Mouse (Mus musculus) forebrain, embryonic 14.5 days (tissue): Measurements from ENCODE around the gene Naa25. TPM values are rescaled to one million over a fixed set of nuclear protein-coding genes. Genes with fewer than 3 reads are reported as not detected.
"Not testable (repeated sequence)": the region's sequence is repeated elsewhere in the genome, so short reads cannot be mapped to it uniquely, and the experiment has no call there.

ENCODE experiments used
- ATAC-seq: fragments of 200-750 bp; cut with Nextera tagmentation; 2 replicates; pipeline ENCODE4 v1.8.0; 2017; ENCODE audit warnings: mild to moderate bottlenecking, moderate library complexity
- DNase-seq: peaks from one replicate; pipeline ENCODE4 v3.0.0-alpha.2; 2015; ENCODE audit warnings: low spot score
- H3K27ac ChIP-seq: fragments of 300-500 bp; sonication (generic); 2 replicates; pipeline ENCODE4 v1.5.1; 2014; ENCODE audit warnings: low read depth, mild to moderate bottlenecking, control low read depth, low read length, moderate library complexity
- H3K27me3 ChIP-seq: fragments of 300-500 bp; sonication (generic); replicated peaks from 2 replicates; pipeline ENCODE4 v1.6.1; 2014; ENCODE audit warnings: low read length, control low read depth, mixed read lengths; ENCODE audit not compliant: control insufficient read depth, insufficient read depth
- H3K36me3 ChIP-seq: fragments of 300-500 bp; sonication (generic); 2 replicates; pipeline ENCODE4 v1.6.1; 2014; ENCODE audit warnings: low read length, control low read depth; ENCODE audit not compliant: control insufficient read depth, insufficient read depth
- H3K4me1 ChIP-seq: fragments of 300-500 bp; sonication (generic); 2 replicates; pipeline ENCODE4 v1.6.1; 2014; ENCODE audit warnings: antibody characterized with exemption, low read length, control low read depth; ENCODE audit not compliant: control insufficient read depth, insufficient read depth
- H3K4me2 ChIP-seq: fragments of 300-500 bp; sonication (generic); 2 replicates; pipeline ENCODE4 v1.6.1; 2014; ENCODE audit warnings: mild to moderate bottlenecking, control low read depth, low read length
- H3K4me3 ChIP-seq: fragments of 300-500 bp; sonication (generic); 2 replicates; pipeline ENCODE4 v1.5.1; 2014; ENCODE audit warnings: low read depth, low read length, control low read depth
- H3K9ac ChIP-seq: fragments of 300-500 bp; sonication (generic); 2 replicates; pipeline ENCODE4 v1.6.1; 2014; ENCODE audit warnings: mild to moderate bottlenecking, low read length, control low read depth, moderate library complexity
- H3K9me3 ChIP-seq: fragments of 300-500 bp; sonication (generic); replicated peaks from 2 replicates; pipeline ENCODE4 v1.6.1; 2016; ENCODE audit warnings: low read length, control low read depth, mixed read lengths; ENCODE audit not compliant: control insufficient read depth
- WGBS: fragments of 180-500 bp; shearing (Covaris S2); extraction: QIAGEN DNeasy Blood & Tissue Kit; methylation state at CpG from one replicate; pipeline ENCODE4 v1.1.7; 2014; 5-methylcytosine and 5-hydroxymethylcytosine counted together
- polyA plus RNA-seq: library from polyadenylated mRNA; unstranded; fragments of >200 nt; fragmentation: Nextera tagmentation; extraction: Ambion mirVana; gene quantifications from 2 replicates; pipeline ENCODE4 v1.2.1, GENCODE M21; 2014

Gene Naa25
- polyA plus RNA-seq, 1 experiment from 2014 or later, result 54.7 TPM

GRCm38 (mm10) chr5:121376972-121377371, 20.8 kb upstream of the Naa25 start:
- not testable (repeated sequence) for H3K9me3 ChIP-seq, H3K27ac ChIP-seq, ATAC-seq, H3K4me2 ChIP-seq, H3K27me3 ChIP-seq, H3K9ac ChIP-seq, H3K4me3 ChIP-seq, H3K4me1 ChIP-seq
- peaks cover 92% of the 10 kb centered on the region for H3K36me3 ChIP-seq
- WGBS, result 78% methylated on average over 5 of the region's 5 CpGs
- DNase-seq, result peak; percentile 52

- no peak for DNase-seq
- Histone ChIP-seq H3K4me2 (no peak overlapping the region), H3K27me3 (no peaks in the 10 kb centered on the region), H3K4me3 (no peak overlapping the region), H3K36me3 (peaks cover 83% of the 10 kb centered on the region), H3K9me3 (no peaks in the 10 kb centered on the region), H3K27ac (no peak overlapping the region), H3K4me1 (peaks cover 3% of the 10 kb centered on the region; the same call in 1 of the 2 replicates), H3K9ac (no peak overlapping the region)
- ATAC-seq, result no peak
- 93% methylated on average over 13 of the region's 13 CpGs for WGBS
Observed at GRCm38 (mm10) chr5:121378678-121379256, 19.0 kb upstream of the Naa25 start.

- Histone ChIP-seq H3K27me3 (no peaks in the 10 kb centered on the region), H3K4me1 (peaks cover 10% of the 10 kb centered on the region), H3K9me3 (no peaks in the 10 kb centered on the region), H3K4me3 (no peak overlapping the region), H3K4me2 (no peak overlapping the region), H3K36me3 (peaks cover 66% of the 10 kb centered on the region), H3K9ac (no peak overlapping the region), H3K27ac (no peak overlapping the region)
- no peak for DNase-seq
- ATAC-seq, result no peak
- 96% methylated on average over 2 of the region's 2 CpGs for WGBS
Observed at GRCm38 (mm10) chr5:121380692-121381091, 17.0 kb upstream of the Naa25 start.

- peak overlapping the region; percentile 85 for H3K9ac ChIP-seq
- H3K9me3 ChIP-seq, result no peaks in the 10 kb centered on the region
- H3K27ac ChIP-seq, result peak overlapping the region; percentile 86; the same call in 1 of the 2 replicates
- peaks cover 6% of the 10 kb centered on the region; the same call in 1 of the 2 replicates for H3K27me3 ChIP-seq
- H3K4me2 ChIP-seq, result peak overlapping the region; percentile 70
- ATAC-seq (no peak), DNase-seq (peak; percentile 80)
- 29% methylated on average over 10 of the region's 10 CpGs for WGBS
- peaks cover 10% of the 10 kb centered on the region for H3K4me1 ChIP-seq
- peaks cover 36% of the 10 kb centered on the region for H3K36me3 ChIP-seq
- H3K4me3 ChIP-seq, result peak overlapping the region; percentile 78
Observed at GRCm38 (mm10) chr5:121383857-121384756, 13.6 kb upstream of the Naa25 start.

- 3% methylated on average over 28 of the region's 47 CpGs for WGBS
Observed at GRCm38 (mm10) chr5:121384757-121385460, 12.8 kb upstream of the Naa25 start.

GRCm38 (mm10) chr5:121385461-121386119, 12.1 kb upstream of the Naa25 start, which contains the start of gene Trafd1:
Trafd1 (minus strand) TSS chr5:121385632.
- no peaks in the 10 kb centered on the region for H3K9me3 ChIP-seq
- peak; percentile 96 for DNase-seq
- peak within 1 kb of the TSS; percentile 86 for H3K27ac ChIP-seq
- peaks cover 10% of the 10 kb centered on the region for H3K4me1 ChIP-seq
- peaks cover 22% of the 10 kb centered on the region for H3K36me3 ChIP-seq
- H3K4me3 ChIP-seq, result peak within 1 kb of the TSS; percentile 78
- peaks cover 6% of the 10 kb centered on the region; the same call in 1 of the 2 replicates for H3K27me3 ChIP-seq
- ATAC-seq, result peak; percentile 98
- H3K4me2 ChIP-seq, result peak within 1 kb of the TSS; percentile 70
- H3K9ac ChIP-seq, result peak within 1 kb of the TSS; percentile 85
- under 1% methylated on average over 33 of the region's 45 CpGs for WGBS

More at GRCm38 (mm10) chr5:121384757-121385460, 12.8 kb upstream of the Naa25 start:
- Histone ChIP-seq H3K4me2 (peak overlapping the region; percentile 70), H3K36me3 (peaks cover 28% of the 10 kb centered on the region), H3K27me3 (peaks cover 6% of the 10 kb centered on the region; the same call in 1 of the 2 replicates), H3K4me1 (peaks cover 10% of the 10 kb centered on the region), H3K9me3 (no peaks in the 10 kb centered on the region), H3K4me3 (peak overlapping the region; percentile 78), H3K9ac (peak overlapping the region; percentile 85), H3K27ac (peak overlapping the region; percentile 86)
- peak; percentile 61 for DNase-seq
- peak; percentile 71 for ATAC-seq

GRCm38 (mm10) chr5:121386120-121386909, 11.4 kb upstream of the Naa25 start:
- no peak for ATAC-seq
- WGBS, result 33% methylated on average over 22 of the region's 22 CpGs
- H3K27ac ChIP-seq, result no peak overlapping the region

More at GRCm38 (mm10) chr5:121386120-121386909, 11.4 kb upstream of the Naa25 start:
- peaks cover 15% of the 10 kb centered on the region for H3K36me3 ChIP-seq
- DNase-seq, result no peak
- peak overlapping the region; percentile 70 for H3K4me2 ChIP-seq
- H3K9ac ChIP-seq, result no peak overlapping the region; the same call in 1 of the 2 replicates
- H3K4me3 ChIP-seq, result peak overlapping the region; percentile 78
- H3K27me3 ChIP-seq, result peaks cover 6% of the 10 kb centered on the region; the same call in 1 of the 2 replicates
- no peaks in the 10 kb centered on the region for H3K9me3 ChIP-seq
- H3K4me1 ChIP-seq, result peaks cover 10% of the 10 kb centered on the region
